Mouse (Mus musculus) lung, postnatal 14 days (tissue): ENCODE measurements around the gene Hist1h2ab.

Source experiments
- DNase-seq: peaks from one replicate; pipeline ENCODE4 v3.0.0; 2021

Hist1h2ab gene

DNA sequence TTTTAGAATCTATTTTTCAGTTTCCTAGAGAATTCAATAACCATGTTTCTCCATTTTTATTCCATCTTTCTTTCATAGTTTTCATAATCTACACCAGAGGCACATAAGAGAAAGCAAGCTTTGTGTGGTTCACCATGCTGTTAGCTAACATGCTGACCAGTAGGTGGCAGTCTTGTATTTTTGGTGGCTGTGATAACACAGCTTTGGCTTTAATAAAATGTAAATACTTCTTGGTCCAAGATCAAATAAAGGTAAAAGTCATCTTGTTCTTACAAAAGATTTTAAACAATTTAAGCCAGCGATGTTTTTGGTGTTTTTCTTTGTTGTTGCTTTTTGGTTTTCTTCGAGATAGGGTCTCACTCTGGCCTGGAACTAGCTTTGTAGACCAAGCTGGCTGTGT is 41.6 kb downstream of the Hist1h2ab start:
- DNase-seq: peak; percentile 67

DNA sequence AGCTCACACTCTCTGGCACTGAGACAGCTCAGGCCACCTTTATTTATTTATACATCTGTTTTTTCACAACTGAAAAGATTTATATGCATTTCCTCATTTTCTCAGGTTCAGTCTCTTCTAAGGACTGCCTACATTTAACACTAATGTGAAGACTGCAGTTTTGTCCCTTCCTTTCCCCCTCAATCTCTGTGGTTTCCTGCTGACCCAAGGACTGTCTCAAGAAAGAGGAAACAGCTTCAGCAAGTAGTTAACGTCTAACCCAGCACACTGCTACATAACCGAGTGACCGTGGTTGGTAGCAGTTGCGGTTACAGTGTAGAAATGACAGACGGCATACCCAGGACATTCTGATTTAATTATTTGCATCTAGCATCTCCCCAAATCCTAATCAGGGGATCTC is 48.5 kb downstream of the Hist1h2ab start:
- DNase-seq: no peak
